Mouse (Mus musculus) cerebellum, postnatal 36 days (tissue): ENCODE data around the gene Mlx.

ENCODE experiments used
- DNase-seq, 2 experiments: peaks; one replicate each; pipeline ENCODE4 v3.0.0; 2021 to 2022; ENCODE audit warnings: mixed read lengths in 2 of 2

The Mlx gene

DNA sequence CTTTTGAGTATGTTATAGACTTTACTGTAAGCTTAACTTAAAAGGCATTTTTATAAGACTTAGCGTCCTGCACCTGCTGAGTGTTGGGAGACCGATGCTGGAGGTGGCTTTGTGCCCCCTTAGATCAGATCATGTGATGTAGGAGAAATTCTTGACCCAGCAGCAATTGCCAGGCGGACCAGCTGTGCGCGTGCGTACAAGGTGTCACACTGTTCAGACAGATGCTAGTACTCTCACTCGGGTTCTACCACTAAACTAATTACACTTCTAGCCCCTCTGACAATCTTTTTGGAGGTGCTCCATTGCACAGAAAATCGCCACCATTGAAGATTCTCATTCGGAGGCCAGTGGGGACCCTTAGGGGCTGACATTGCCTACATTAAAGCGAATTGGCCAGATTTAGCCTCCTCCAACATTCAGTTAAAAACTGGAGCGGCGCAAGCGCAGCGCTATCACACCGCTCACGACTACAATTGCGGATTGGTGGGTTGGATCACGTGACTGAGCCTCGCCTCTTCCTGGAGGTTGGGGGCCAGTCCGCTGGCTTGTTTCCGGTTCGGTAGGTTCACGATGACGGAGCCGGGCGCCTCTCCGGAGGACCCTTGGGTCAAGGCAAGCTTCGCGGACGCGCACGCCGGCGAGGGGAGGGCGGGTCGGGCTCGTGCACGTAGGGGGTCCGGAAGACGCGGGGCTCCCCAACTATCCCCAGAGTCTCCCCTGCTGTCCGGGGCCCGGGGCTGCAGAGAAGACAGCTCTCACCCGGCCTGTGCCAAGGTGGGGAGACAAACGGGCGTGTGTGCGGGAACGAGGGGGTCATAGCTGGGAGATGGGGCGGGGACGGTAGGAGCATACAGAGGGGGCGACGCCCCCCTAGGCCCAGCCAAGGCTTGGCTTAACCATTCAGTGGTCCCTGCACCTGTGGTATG is at the start of gene Mlx:
Gene Mlx, plus strand, starts transcription at position 522 of the 926 bp plus-strand sequence.
- peak; percentile 89 to 92 for DNase-seq

DNA sequence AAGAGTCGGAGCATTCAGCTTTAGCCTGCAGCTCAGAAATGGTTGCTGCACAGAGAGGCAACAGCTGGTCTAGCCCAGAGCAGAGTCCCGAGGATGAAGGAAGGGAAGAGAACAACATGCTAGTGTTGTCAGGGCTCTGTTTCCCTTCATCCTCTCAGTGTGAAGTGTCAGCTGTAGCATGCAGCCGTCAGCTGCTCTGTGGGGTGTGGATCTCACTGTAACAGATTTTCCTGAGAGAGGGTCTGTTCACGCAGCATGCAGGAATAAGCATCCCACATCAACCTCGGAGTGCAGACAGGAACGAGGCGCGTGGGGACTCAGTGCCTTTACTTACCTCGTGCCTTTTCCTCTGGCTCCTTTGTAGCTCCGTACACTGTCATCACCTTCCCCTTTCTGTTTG is 49.3 kb upstream of the Mlx start:
- DNase-seq: no peak

DNA sequence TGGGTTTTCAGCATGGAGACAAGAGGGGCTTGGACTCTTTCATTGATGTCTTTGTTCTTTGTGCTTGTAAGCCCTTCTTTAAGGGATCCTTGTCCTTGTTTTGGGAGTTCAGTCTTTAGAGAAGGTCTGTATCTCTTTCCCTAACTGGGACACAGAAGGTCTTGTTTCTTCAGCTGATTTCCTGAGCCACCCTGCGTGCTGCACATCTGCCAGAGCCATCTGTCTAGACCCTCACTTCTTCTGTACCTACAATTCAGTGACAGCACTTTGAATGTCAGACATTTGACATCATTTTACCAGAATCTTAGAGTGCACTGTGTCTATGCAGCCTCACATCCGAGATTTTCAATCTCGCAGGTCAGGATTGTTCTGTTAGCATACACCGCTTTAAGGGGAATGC is 41.3 kb upstream of the Mlx start:
- no peak for DNase-seq

DNA sequence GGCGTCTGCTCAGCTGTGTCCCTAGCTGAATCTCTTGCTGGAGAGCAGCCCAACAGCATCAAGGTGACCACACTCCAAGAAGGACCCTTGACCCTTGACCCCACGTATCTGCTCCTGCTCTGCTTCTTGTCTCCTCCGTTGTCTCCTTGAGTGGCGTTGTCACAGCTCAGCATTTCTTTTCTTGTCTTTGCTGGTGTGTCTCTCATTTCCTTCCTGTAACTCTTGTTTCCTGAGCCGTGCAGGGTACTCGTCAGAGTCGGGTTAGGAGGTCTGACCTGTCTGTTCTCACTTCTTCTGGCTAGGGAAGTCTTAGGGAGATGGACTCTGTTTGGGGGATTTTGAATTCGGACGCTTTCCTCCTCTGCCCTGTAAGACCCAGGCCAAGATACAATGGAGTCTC is 40.6 kb upstream of the Mlx start:
- DNase-seq: no peak

DNA sequence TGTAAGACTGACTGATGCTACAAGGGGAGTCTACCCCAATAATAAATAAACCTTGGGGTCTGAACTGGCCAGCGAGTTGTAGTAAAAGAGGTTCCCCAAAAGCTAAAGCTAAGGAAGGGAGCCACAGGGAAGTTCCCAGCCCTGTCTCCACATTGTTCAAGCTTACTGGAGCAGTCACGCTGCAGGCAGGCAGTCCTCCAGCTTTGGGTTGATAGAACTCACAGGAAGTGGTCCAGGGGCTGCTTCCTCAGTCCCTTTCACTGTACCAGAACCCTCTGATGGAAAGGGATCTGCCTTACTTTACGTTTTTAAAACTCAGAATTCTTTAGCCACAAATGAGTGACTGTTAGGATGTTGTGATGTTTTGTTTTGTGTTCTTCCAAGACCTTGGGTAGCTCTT is 39.6 kb upstream of the Mlx start:
- DNase-seq: no peak

DNA sequence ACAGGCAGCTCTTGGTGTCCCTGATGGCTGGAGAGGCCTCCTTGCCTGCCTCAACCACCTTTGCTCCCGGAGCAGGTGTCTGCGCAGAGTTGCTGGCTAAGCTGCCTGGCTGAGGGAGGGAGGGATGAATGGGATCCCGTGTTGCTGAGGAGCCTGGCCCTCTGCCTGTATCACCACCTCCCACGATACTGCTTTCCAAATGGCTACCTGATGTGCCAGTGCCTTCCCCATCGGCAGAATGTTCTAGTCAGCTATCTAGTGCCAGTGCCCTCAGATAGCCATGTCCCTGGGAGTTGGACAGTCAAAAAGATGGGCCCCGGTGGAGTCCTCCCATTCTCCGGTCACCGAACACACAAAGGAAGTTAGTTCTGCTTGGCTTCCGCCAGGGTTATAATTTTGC is 36.7 kb upstream of the Mlx start:
- DNase-seq: peak; percentile 65 to 70

DNA sequence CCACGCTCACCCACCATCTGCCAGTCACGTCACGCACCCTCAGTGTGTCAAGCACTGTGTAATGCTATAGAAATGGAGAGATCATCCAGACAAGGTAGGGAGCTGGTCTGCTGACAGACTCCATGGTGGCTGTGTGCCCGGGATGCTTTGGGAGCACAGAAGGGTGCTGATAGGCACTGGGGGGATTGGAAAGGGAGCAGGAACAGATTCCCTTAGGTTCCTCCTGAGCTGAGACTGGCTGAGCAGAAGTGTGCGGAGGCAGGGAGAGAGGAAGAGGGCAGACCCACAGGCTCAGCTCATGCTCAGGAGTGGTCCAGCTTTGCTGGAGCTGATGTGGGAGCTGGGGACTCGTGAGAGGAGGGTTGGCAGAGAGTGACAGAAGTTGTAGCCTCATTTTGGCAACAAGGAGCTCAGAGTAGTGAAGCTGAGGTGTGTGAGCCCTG is 36.0 kb upstream of the Mlx start:
- peak; percentile 43 to 45 for DNase-seq

DNA sequence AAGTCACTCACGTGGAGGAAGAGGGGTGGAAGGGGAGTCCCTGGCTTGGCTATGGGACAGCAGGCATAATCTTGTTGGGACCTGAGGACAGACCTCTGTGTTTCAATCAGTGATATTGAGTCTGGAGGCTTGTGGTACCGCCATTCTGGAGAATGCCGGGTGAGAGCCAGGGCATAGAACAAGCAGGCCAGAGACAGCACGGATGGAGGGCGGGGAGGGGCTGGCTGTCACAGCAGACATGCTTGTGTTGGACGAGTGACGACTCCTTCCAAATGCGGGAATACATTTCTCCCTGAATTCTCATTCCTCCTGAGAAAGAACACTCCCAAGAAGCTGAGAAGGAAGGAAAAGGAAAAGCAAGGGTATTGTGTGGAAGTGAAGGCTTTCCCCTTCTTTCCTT is 35.5 kb upstream of the Mlx start:
- peak in 1 of 2 experiments; percentile 41 for DNase-seq

DNA sequence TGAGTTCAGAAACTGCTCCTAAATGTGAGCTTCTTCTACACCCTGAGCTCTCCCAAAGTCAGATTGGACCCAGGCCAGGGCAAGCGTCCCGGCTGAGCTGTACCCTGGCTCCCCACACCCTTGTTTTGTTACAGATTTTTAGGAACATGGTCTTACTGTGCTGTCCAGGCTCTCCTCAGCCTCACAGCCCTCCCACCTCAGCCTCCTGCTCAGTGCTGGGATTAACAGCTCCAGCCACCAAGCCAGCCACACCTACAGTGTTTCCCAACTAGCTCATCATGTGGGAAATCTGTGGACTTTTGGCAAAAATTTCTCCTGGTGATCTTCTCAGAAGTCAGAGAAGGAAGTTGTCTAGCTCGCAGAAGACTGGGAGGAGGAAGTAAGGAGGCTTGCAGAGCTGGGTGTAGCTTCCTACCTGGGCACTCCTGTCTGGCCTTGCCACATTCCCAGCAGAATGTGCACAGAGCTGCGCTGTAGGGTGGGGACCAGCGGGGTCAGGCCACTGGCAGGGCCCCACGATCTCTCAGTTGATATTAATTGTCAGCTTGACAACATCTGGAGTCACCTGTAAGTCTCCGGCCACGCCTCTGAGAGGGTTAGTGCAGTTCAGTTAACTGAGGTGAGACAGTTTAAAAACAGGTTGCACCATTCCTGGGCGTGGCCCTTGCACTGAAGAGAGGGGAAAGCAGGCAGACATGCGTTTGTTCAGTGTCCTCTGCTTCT is 34.2 kb upstream of the Mlx start:
- no peak for DNase-seq

DNA sequence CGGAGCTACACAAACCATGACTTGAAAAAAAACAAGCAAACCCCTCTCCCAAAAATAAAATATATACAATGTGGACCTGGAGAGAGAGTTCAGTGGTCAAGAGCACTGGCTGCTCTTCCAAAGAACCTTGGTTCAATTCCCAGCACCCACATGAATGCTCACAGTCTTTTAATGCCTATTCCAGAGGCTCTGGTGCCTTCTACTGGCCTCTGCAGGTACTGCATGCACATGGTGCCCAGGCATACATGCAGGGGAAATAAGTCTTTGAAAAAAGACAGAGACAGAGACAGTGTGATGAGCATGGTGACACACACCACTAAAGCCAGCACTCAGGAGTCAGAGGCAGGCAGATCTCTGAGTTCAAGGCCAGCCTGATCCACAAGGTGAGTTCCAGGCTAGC is 33.1 kb upstream of the Mlx start:
- no peak for DNase-seq

DNA sequence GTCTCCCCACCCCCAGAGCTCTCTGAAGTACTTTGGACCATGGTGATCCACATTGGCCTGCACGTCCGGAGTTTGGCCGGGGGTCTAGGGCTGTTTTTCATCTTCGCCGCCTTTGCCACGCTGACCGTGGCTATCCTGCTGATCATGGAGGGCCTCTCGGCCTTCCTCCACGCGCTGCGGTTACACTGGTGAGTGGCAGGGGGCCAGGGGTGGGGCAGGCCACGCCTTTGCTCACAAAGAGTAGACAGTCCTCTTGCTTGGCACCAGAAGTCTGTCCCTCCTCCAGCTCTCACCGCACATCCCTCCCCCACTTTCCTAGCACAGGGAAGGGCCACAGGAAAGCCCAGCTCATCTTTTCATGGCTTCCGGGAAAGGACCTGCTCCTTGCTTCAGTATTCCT is 31.7 kb upstream of the Mlx start:
- DNase-seq: no peak

DNA sequence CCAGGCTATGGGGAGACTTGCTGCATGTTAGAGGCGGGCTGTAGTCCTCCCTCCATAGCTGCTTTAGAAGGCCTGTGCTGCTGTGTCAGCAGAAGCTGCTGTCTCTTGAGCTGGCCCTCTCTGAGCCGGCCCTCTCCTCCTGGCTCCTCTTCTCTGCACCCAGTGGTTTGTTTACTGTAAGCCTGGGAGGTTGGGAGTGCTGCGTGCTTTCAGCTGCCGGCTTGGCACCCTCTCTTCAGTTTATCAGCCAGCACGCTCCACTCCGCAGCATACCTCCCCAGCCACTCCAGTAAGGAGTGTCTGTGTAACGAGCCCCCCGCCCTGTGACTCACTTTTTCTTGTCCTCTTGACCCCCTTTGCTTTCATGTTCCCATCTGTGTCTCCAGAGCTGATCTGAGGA is 30.2 kb upstream of the Mlx start:
- no peak for DNase-seq

DNA sequence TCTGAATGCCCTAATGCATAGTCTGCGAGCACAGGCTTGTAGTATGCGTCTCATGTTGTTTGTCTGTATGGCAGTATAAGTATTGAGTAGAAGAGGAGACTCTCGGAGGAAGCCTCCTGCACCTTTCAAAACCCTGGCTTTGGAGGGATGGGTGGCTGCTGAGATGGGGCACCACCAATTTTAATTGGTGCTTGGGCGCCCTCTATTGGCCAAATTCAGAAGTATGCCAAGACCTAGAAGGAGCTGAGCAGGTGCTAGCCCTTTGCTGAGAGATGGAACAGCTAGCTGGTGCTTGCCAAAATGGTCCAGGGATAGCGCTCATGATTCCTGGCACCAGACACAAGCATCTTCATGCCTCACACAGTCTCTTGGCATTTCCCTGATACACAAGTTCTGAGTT is 29.2 kb upstream of the Mlx start:
- DNase-seq: peak; percentile 89 to 95

DNA sequence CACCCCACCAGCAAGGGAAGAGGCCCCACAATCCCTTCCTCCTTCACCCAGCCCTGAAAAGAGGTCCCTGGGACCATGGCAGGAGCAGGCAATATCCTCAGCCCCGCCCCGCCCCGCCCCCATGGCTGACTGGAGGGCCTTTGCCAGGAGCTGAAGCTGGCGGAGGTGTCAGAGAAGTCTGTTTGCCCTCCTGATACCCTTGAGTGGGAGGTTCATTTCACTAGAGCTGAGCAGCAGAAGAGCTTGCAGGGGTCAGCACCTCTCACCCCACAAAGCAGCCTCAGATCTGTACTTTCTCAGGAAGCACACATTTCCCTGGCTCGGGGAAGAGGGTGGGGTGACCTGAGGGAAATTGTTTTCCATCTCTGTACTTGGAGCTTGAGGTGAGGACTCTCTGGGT is 28.4 kb upstream of the Mlx start:
- no peak for DNase-seq

DNA sequence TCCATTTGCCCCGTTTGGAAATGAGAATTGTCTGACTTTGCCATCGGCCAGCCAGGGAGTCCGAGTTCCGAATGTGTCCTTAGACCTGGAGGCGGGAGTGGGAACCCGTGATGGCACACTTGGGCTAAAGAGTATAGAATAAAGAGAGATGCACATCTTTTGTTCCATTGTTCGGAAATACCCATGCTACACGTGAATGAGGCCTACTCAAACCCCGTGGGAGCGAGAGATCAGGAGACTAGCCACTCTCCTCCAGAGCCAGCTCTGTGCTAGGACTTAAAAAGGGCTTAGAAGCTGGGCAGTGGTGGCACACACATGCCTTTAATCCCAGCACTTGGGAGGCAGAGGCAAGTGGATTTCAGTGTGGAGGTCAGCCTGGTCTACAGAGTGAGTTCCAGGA is 27.6 kb upstream of the Mlx start:
- DNase-seq: no peak

DNA sequence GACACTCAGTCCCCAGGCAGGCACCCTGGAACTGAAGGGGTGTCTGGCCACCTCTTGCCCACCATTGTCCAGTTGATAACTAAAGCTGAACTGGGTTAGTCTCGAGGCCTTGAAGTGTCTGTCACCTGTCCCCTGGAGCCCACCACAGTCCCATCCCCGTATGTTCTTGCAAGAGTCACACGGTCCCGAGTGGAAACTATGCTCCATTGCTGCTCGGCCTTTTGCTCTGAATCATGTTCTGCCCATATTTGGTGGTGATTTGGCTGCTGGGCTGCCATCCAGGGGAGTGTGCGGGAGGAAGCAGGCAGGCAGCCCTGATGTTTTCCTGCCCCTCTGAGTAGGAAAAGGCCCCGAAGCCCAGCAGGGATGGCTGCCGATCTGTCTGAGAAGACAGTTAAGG is 27.0 kb upstream of the Mlx start:
- DNase-seq: peak; percentile 57 to 67

DNA sequence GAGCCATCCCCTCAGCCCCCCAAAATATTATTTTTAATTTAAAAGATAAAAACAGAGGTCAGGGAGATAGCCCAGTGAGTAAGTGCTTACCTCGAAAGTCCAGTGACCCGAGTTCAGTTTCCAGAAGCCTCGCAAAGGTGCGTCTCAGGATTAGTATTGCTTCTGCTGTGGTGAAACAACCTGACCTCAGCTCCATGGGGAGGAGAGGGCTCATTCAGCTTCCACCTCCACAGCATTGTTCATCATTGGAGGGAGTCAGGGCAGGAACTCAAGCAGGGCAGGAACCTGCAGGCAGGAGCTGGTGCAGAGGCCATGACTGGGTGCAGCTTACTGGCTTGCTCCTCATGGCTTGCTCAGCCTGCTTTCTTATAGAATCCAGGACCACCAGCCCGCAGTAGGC is 26.0 kb upstream of the Mlx start:
- DNase-seq: no peak

DNA sequence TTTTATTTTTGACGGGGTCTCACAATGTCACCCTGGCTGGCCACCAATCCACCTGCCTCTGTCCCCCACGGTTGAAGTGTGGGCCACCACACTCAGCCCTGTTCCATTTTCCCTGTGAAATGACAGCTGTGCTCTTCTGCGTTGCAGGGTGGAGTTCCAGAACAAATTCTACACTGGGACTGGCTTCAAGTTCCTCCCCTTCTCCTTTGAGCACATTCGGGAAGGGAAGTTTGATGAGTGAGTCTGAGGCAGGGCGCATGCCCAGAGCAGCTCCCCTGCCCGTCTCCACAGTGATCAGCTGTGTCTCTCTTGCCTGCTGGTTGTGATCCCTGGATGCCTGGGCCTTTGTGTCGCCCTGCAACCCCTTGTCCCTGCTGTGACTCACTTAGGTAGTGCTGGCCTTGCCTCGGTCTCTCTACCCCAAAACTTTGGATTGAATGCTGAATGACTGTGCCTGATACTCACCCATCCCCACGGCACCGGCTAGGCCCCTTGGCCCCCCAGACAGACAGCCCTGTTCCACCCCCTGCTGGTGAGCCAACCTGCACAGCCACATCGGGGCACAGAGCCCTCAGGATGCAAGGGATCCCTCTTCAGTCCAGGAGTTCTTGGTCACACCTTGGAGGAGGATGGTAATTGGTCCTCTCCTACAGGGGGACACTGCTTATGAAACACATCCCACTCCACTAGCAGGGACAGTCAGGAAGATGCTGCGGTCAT is 24.8 kb upstream of the Mlx start:
- no peak for DNase-seq

DNA sequence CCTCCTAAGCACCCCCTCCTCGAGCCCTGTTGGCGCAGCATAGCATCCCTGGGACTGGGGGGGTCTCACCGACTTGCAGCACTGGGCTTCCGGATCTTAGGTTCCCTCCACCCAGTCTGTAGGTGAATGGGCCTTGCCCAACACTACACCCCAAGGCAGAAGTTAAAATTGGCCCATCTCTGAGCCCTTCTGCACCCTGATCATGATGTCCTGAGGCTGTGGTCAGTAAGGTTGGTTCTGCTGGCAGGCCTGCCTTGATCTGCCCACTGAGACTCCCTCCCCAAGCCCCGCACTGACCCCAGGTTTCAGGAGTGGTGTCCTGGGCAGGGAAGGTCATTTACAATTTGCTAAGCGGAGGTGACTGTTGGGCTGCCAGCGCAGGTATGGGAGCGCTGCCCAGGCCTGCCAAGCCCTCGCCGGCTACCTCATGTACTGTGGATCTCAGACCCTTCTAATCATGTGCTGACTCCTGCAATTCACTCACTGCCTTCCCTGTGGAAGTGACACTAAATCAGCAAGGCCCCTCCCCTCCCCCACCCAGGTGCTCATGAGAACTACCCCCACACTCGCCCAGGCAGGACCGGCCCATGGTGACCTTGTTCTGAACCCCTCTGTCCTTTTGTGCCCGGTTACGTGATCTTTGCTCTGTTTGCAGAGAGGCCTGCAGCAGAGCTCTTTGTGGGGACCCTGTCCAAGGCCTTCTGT is 24.0 kb upstream of the Mlx start:
- no peak for DNase-seq

DNA sequence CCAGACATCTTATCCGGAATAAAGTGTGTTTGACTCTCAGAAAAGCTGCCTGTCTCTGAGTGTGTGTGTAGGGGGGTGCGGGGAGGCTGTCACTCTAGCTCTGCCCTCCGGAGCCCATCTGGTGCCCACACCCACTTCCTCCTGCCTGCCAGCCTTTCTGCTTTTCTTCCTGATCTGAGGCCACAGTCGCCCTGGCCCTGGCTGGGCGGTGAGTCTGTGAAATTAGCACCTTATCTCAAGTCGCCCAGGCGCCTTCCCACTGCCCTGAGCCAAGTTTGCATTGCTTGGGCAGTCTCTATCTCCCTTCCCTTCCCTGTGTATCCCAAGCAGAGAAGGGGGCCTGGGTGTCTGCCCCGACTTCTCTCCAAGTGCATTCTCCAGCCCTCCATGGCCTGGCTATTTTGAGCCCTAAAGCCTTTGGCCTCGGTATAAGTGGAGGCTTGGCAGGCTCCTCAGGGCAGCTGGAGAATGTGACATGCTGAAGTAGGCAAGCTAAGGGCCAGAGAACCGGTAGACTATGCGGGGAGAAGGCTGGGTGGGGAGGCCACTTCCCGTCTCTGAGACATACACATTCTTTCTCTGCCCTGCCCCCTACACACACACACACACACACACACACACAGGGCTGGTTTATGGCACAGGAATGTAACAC is 23.3 kb upstream of the Mlx start:
- DNase-seq: peak; percentile 65 to 67

DNA sequence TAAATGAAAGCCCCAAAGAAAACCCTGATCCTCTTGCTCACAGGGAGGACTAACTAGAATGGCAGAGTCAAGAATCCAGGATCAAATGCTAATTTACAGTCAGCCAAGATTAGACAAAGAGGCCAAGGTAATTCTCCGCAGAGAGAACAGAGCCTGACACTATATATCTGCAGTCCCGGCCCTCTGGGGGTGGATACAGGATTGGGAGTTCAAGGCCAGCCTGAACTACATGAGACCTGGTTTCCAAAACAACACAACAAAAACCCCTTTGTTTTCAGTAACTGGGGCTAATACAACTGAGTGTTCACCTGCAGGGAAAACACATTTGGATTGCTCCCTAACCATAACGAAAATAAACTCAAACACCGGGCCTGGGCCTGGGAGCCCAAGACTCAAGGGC is 22.6 kb upstream of the Mlx start:
- no peak for DNase-seq

DNA sequence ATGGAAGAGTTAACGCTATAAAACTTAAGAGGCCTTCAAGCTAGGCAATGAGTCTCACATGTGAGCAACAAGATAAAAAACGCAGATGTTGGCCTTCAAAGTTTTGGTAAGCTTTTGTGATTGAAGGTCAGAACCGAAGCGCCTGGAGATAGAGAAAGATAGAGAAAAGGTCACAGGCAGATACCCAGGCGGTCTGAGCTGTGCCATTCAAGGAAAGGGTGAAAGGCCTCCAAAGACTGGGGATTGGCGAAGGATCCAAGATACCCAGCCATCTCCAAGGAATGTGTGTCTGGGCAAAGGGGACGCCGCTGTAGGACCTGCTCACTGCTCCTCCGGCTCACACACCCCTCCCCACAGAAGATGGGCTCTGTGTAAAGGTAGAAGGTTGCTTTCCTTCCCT is 22.1 kb upstream of the Mlx start:
- DNase-seq: no peak
